Mouse (Mus musculus) testis, adult 2 months (tissue): Measurements from ENCODE around the gene Mdk. TPM values are rescaled to one million over a fixed set of nuclear protein-coding genes. Genes with fewer than 3 reads are reported as not detected.

Source experiments
- H3K27ac ChIP-seq: fragments of 200-500 bp; 2 replicates; pipeline ENCODE4 v1.5.1; 2012; ENCODE audit warnings: low read depth, low read length; ENCODE audit not compliant: control insufficient read depth, insufficient read depth
- H3K27me3 ChIP-seq: fragments of 200-500 bp; 2 replicates; pipeline ENCODE4 v1.6.1; 2012; ENCODE audit warnings: mild to moderate bottlenecking, low read length, moderate library complexity; ENCODE audit not compliant: control insufficient read depth, insufficient read depth
- H3K36me3 ChIP-seq: fragments of 200-500 bp; 2 replicates; pipeline ENCODE4 v1.6.1; 2012; ENCODE audit warnings: mild to moderate bottlenecking, low read length; ENCODE audit not compliant: control insufficient read depth, insufficient read depth
- H3K4me1 ChIP-seq: fragments of 200-500 bp; 2 replicates; pipeline ENCODE4 v1.6.1; 2012; ENCODE audit warnings: low read length; ENCODE audit not compliant: control insufficient read depth, insufficient read depth
- H3K4me3 ChIP-seq: fragments of 200-500 bp; 2 replicates; pipeline ENCODE4 v1.5.1; 2012; ENCODE audit warnings: low read depth, mild to moderate bottlenecking, low read length, moderate library complexity, mixed read lengths; ENCODE audit not compliant: control insufficient read depth
- CTCF ChIP-seq: fragments of 200-500 bp; IDR thresholded peaks from 2 replicates; pipeline ENCODE4 v1.5.1; 2012; ENCODE audit warnings: low read depth, mild to moderate bottlenecking, inconsistent platforms, low read length, moderate library complexity; ENCODE audit not compliant: control insufficient read depth, insufficient read depth, insufficient replicate concordance
- POLR2A ChIP-seq: fragments of 200-500 bp; IDR thresholded peaks from 2 replicates; pipeline ENCODE4 v1.6.1; 2012; ENCODE audit warnings: low read depth, mild to moderate bottlenecking, inconsistent platforms, low read length, moderate library complexity; ENCODE audit not compliant: control insufficient read depth
- polyA plus RNA-seq: library from polyadenylated mRNA; depleted of rRNA; stranded (reverse); fragments of >200 nt; gene quantifications from 2 replicates; pipeline ENCODE4 v1.2.3, GENCODE M21; 2012; rRNA removed

Mdk gene
- polyA plus RNA-seq, result 9.6 TPM in 2 replicates

DNA sequence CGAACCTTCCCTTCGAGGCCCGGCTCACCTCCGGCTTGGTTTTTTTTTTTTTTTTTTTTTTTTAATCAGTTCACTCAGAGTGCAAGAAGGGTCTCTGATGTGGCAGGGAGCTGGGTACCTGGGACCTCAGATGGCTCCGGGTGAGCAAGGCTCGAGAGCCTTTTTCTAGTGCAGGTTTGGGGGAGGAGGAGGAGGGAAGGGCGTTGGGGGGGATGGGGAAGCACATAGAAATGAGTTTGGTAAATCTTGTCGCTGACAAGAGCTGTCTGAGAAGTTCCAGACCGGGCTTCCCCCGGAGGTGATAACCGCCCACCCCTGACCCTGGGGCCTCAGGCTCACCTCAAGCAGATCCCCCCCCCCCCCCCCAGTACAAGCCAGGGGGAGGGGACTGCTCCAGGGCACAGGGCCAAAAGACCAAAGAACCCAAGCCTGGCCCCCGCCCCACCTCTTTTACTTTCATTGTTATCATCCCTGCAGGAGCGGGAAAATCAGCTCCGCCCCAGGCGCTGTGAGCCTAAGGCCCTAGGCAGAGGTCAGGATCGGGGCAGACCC, at the start of gene Mdk:
Gene Mdk, minus strand, starts transcription at position 138 of the 552 bp plus-strand sequence.
- no peak for TF ChIP-seq CTCF

GRCm38 (mm10) chr2:91980830-91981229, 48.7 kb upstream of the Mdk start:
- Histone ChIP-seq H3K4me1 (peaks cover 6% of the 10 kb centered on the region), H3K36me3 (no peaks in the 10 kb centered on the region), H3K27me3 (peaks cover 2% of the 10 kb centered on the region; the same call in 1 of the 2 replicates), H3K27ac (no peak overlapping the region), H3K4me3 (no peak overlapping the region)
- TF ChIP-seq POLR2A, result no peak

More for the DNA sequence above, at the start of gene Mdk:
- Histone ChIP-seq H3K27ac (no peak within 1 kb of the TSS), H3K36me3 (no peaks in the 10 kb centered on the region), H3K27me3 (no peaks in the 10 kb centered on the region), H3K4me1 (peaks cover 16% of the 10 kb centered on the region), H3K4me3 (peak within 1 kb of the TSS; percentile 73)

DNA sequence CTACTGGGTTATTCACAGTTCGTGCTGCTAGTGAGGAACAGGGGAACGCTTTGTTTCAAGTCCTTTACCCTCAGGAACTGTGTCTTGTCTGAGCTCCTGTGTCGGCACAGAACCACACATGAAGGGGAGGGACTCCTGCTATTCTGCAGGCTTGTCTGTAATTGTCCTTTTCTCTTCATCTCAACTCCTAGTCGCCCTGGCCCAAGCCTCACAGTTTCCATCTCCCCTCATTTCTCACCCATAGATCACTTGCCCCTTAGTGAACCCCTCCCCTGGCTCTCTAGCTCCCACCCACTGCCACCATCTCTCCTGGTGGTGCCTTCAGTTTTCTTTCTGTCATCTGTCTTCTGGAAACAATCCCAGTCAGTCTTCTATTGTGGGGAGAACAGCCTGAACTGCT, 48.1 kb upstream of the Mdk start:
- H3K27me3 ChIP-seq, result peaks cover 5% of the 10 kb centered on the region
- H3K27ac ChIP-seq, result no peak overlapping the region
- no peak overlapping the region for H3K4me3 ChIP-seq
- TF ChIP-seq POLR2A (no peak), CTCF (no peak)
- H3K4me1 ChIP-seq, result peaks cover 12% of the 10 kb centered on the region
- H3K36me3 ChIP-seq, result no peaks in the 10 kb centered on the region

DNA sequence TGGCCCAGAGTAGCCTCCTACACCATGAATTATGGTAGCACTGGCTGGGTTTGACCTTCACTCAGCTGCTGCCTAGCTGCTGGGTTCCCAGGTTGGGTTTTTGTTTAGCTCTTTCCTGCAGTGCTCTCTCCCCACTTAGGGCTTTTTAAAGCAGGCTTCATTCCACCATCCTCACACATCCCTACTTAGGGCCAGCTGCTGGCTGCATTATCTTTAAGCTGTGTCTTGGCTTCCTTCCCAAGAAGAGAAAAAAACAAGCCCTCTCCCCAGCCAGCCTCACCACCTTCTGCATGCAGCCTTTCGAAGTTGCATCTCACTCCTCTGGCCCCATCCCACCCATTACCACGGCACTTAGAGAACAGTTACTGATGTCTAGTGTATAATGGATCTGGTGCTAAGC, 46.5 kb upstream of the Mdk start:
- no peaks in the 10 kb centered on the region for H3K36me3 ChIP-seq
- peaks cover 12% of the 10 kb centered on the region for H3K4me1 ChIP-seq
- H3K27me3 ChIP-seq, result peaks cover 5% of the 10 kb centered on the region
- H3K27ac ChIP-seq, result no peak overlapping the region
- no peak overlapping the region for H3K4me3 ChIP-seq
- TF ChIP-seq CTCF, result no peak
- no peak for TF ChIP-seq POLR2A

- H3K4me3 ChIP-seq, result no peak overlapping the region
- H3K36me3 ChIP-seq, result no peaks in the 10 kb centered on the region
- peaks cover 5% of the 10 kb centered on the region for H3K27me3 ChIP-seq
- TF ChIP-seq CTCF, result no peak
- TF ChIP-seq POLR2A, result no peak
- peaks cover 12% of the 10 kb centered on the region for H3K4me1 ChIP-seq
- H3K27ac ChIP-seq, result no peak overlapping the region
Measured at GRCm38 (mm10) chr2:91977960-91978359, 45.9 kb upstream of the Mdk start.

- no peaks in the 10 kb centered on the region for H3K36me3 ChIP-seq
- no peak within 1 kb of the TSS for H3K27ac ChIP-seq
- peak within 1 kb of the TSS; percentile 45 for H3K4me3 ChIP-seq
- TF ChIP-seq POLR2A, result no peak
- TF ChIP-seq CTCF, result no peak
- peaks cover 16% of the 10 kb centered on the region for H3K4me1 ChIP-seq
- peaks cover 5% of the 10 kb centered on the region for H3K27me3 ChIP-seq
Measured at GRCm38 (mm10) chr2:91975581-91976541, 43.8 kb upstream of the Mdk start, which contains the start of gene Dgkz. Gene Dgkz (minus strand): TSS chr2:91975864.

- TF ChIP-seq CTCF (no peak), POLR2A (no peak)
- no peaks in the 10 kb centered on the region for H3K36me3 ChIP-seq
- H3K4me1 ChIP-seq, result peaks cover 16% of the 10 kb centered on the region
- H3K27ac ChIP-seq, result no peak overlapping the region
- peaks cover 5% of the 10 kb centered on the region for H3K27me3 ChIP-seq
- H3K4me3 ChIP-seq, result no peak overlapping the region
Measured at GRCm38 (mm10) chr2:91973416-91974135, 41.5 kb upstream of the Mdk start.
